Mouse (Mus musculus): ENCODE data around the gene Tmem150c. TPM values are rescaled to one million over a fixed set of nuclear protein-coding genes. Genes with fewer than 3 reads are reported as not detected.

The Tmem150c gene
- total and polyA plus RNA-seq, 2 experiments = 0.07 TPM; not detected in 1

- peak; percentile 87 for DNase-seq (ENCODE audit: extremely low read depth, low read depth, low spot score)
- Histone ChIP-seq H3K27ac (replicated peaks; ENCODE audit: insufficient read depth, low read depth, low read length) (no peak overlapping the region), H3K79me2 (ENCODE audit: control insufficient read depth, insufficient read depth, low read length) (peaks cover 19% of the 10 kb centered on the region; the same call in 1 of the 2 replicates), H3K4me3 (ENCODE audit: insufficient read depth, low read depth, low read length) (peak overlapping the region; percentile 24; the same call in 1 of the 2 replicates), H3K9ac (ENCODE audit: low read depth, low read length) (peak overlapping the region; percentile 3; the same call in 1 of the 2 replicates), H3K36me3 (ENCODE audit: control insufficient read depth, insufficient read depth, low read length) (peaks cover 33% of the 10 kb centered on the region), H3K27me3 (ENCODE audit: control insufficient read depth, insufficient read depth, low read length) (no peaks in the 10 kb centered on the region), H3K4me1 (ENCODE audit: control insufficient read depth, insufficient read depth, low read length) (peaks cover 3% of the 10 kb centered on the region; the same call in 1 of the 2 replicates)
- 5% methylated on average over 7 of the region's 7 CpGs for WGBS
- TF ChIP-seq CTCF (IDR thresholded peaks at IDR 0.05; ENCODE audit: low read depth, low read length) = no peak
Observed at GRCm38 (mm10) chr5:100036681-100037080, 122.9 kb downstream of the Tmem150c start.

- peaks cover 19% of the 10 kb centered on the region; the same call in 1 of the 2 replicates for H3K79me2 ChIP-seq (ENCODE audit: control insufficient read depth, insufficient read depth, low read length)
- no peak overlapping the region for H3K27ac ChIP-seq (replicated peaks; ENCODE audit: insufficient read depth, low read depth, low read length)
- H3K4me3 ChIP-seq (ENCODE audit: insufficient read depth, low read depth, low read length) = no peak overlapping the region
- H3K9ac ChIP-seq (ENCODE audit: low read depth, low read length) = no peak overlapping the region
- H3K36me3 ChIP-seq (ENCODE audit: control insufficient read depth, insufficient read depth, low read length) = peaks cover 33% of the 10 kb centered on the region
- no peak for DNase-seq (ENCODE audit: extremely low read depth, low read depth, low spot score)
- TF ChIP-seq POLR2A (IDR thresholded peaks at IDR 0.05; ENCODE audit: extremely low read depth, insufficient read depth, low read length) (no peak), CTCF (IDR thresholded peaks at IDR 0.05; ENCODE audit: low read depth, low read length) (no peak)
- WGBS = 45% methylated on average over 7 of the region's 7 CpGs
- H3K4me1 ChIP-seq (ENCODE audit: control insufficient read depth, insufficient read depth, low read length) = peaks cover 3% of the 10 kb centered on the region; the same call in 1 of the 2 replicates
- H3K27me3 ChIP-seq (ENCODE audit: control insufficient read depth, insufficient read depth, low read length) = no peaks in the 10 kb centered on the region
Observed at GRCm38 (mm10) chr5:100035950-100036349, 123.7 kb downstream of the Tmem150c start.

DNA sequence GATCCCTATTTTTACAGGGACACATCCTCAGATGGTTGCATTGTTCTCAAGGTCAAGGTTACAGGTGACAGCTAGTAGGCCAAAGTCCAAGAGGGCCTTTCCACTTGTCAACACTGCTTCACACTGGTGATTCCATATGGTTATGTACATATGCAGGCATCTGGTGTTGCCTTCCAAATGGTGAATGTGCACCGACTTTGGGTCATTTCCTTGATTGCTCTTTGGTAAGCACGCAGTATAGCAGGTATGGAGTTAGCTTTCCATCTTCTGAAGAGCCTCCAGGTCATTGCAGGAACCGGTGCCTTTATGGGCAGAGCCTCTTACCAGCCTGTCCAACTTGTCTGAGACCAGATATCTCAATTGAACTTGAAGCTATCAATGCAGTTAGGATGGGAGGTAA, 127.0 kb downstream of the Tmem150c start:
- H3K36me3 ChIP-seq (ENCODE audit: control insufficient read depth, insufficient read depth, low read length) = peaks cover 33% of the 10 kb centered on the region

GRCm38 (mm10) chr5:100032107-100032506, 127.5 kb downstream of the Tmem150c start:
- WGBS = 98% methylated on average over 2 of the region's 2 CpGs

More for the DNA sequence above, 127.0 kb downstream of the Tmem150c start:
- 75% methylated on average over 3 of the region's 3 CpGs for WGBS
- no peaks in the 10 kb centered on the region for H3K27me3 ChIP-seq (ENCODE audit: control insufficient read depth, insufficient read depth, low read length)
- H3K4me1 ChIP-seq (ENCODE audit: control insufficient read depth, insufficient read depth, low read length) = peaks cover 3% of the 10 kb centered on the region; the same call in 1 of the 2 replicates
- TF ChIP-seq POLR2A (IDR thresholded peaks at IDR 0.05; ENCODE audit: extremely low read depth, insufficient read depth, low read length) (no peak), CTCF (IDR thresholded peaks at IDR 0.05; ENCODE audit: low read depth, low read length) (no peak)
- no peak overlapping the region for H3K27ac ChIP-seq (replicated peaks; ENCODE audit: insufficient read depth, low read depth, low read length)
- DNase-seq (ENCODE audit: extremely low read depth, low read depth, low spot score) = no peak
- H3K9ac ChIP-seq (ENCODE audit: low read depth, low read length) = no peak overlapping the region
- H3K4me3 ChIP-seq (ENCODE audit: insufficient read depth, low read depth, low read length) = no peak overlapping the region
- H3K79me2 ChIP-seq (ENCODE audit: control insufficient read depth, insufficient read depth, low read length) = peaks cover 5% of the 10 kb centered on the region; the same call in 1 of the 2 replicates

DNA sequence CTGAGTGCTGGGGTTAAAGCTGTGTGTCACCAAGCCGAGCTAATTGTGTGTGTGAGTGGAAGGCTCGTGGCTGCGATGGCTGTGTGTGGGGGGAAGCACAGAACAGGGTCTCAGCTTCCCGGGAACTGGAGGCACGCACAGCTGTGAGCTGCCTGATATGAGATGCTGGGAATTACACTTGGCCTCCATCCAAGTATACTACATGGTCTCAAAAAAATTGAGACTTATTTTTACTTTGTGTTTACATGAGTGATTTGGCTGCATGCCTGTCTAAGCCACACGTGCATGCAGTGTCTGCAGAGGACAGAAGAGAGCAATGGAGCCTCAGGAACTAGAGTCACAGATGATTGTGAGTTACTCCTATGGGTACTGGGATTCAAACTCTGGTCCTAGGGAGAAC, 129.5 kb downstream of the Tmem150c start:
- 55% methylated on average over 6 of the region's 6 CpGs for WGBS
- no peak for DNase-seq (ENCODE audit: extremely low read depth, low read depth, low spot score)
- TF ChIP-seq CTCF (IDR thresholded peaks at IDR 0.05; ENCODE audit: low read depth, low read length) (no peak), POLR2A (IDR thresholded peaks at IDR 0.05; ENCODE audit: extremely low read depth, insufficient read depth, low read length) (no peak)
- Histone ChIP-seq H3K79me2 (ENCODE audit: control insufficient read depth, insufficient read depth, low read length) (no peaks in the 10 kb centered on the region), H3K4me3 (ENCODE audit: insufficient read depth, low read depth, low read length) (no peak overlapping the region), H3K9ac (ENCODE audit: low read depth, low read length) (no peak overlapping the region), H3K27me3 (ENCODE audit: control insufficient read depth, insufficient read depth, low read length) (no peaks in the 10 kb centered on the region), H3K4me1 (ENCODE audit: control insufficient read depth, insufficient read depth, low read length) (no peaks in the 10 kb centered on the region), H3K27ac (replicated peaks; ENCODE audit: insufficient read depth, low read depth, low read length) (no peak overlapping the region), H3K36me3 (ENCODE audit: control insufficient read depth, insufficient read depth, low read length) (peaks cover 22% of the 10 kb centered on the region)

More at GRCm38 (mm10) chr5:100032107-100032506, 127.5 kb downstream of the Tmem150c start:
- TF ChIP-seq POLR2A (IDR thresholded peaks at IDR 0.05; ENCODE audit: extremely low read depth, insufficient read depth, low read length) = no peak
- no peak for TF ChIP-seq CTCF (IDR thresholded peaks at IDR 0.05; ENCODE audit: low read depth, low read length)
- no peak overlapping the region for H3K9ac ChIP-seq (ENCODE audit: low read depth, low read length)
- H3K27me3 ChIP-seq (ENCODE audit: control insufficient read depth, insufficient read depth, low read length) = no peaks in the 10 kb centered on the region
- no peak overlapping the region for H3K27ac ChIP-seq (replicated peaks; ENCODE audit: insufficient read depth, low read depth, low read length)
- peaks cover 3% of the 10 kb centered on the region; the same call in 1 of the 2 replicates for H3K79me2 ChIP-seq (ENCODE audit: control insufficient read depth, insufficient read depth, low read length)
- H3K4me1 ChIP-seq (ENCODE audit: control insufficient read depth, insufficient read depth, low read length) = peaks cover 3% of the 10 kb centered on the region; the same call in 1 of the 2 replicates
- H3K4me3 ChIP-seq (ENCODE audit: insufficient read depth, low read depth, low read length) = no peak overlapping the region
- H3K36me3 ChIP-seq (ENCODE audit: control insufficient read depth, insufficient read depth, low read length) = peaks cover 28% of the 10 kb centered on the region
- DNase-seq (ENCODE audit: extremely low read depth, low read depth, low spot score) = no peak

Other genes with a start within 250 kb of the Tmem150c start
- 9.6 and 12.6 TPM in 2 replicates for gene Hnrnpd, start 180.9 kb downstream of the Tmem150c start, total RNA-seq (2014; rRNA removed)
- 20.3 and 25.4 TPM in 2 replicates for gene Hnrnpd, start 180.9 kb downstream of the Tmem150c start, polyA plus RNA-seq (2012; rRNA removed)
- gene 4930524J08Rik, start 180.7 kb downstream of the Tmem150c start, total RNA-seq (2014; rRNA removed) = 0.67 TPM in 1 of 2 replicates, not detected in the other
- 0.67 and 0.82 TPM in 2 replicates for gene 4930524J08Rik, start 180.7 kb downstream of the Tmem150c start, polyA plus RNA-seq (2012; rRNA removed)
- gene Hnrnpdl, start 120.1 kb downstream of the Tmem150c start, total RNA-seq (2014; rRNA removed) = 46.9 and 51.4 TPM in 2 replicates
- 22.5 and 28.9 TPM in 2 replicates for gene Hnrnpdl, start 120.1 kb downstream of the Tmem150c start, polyA plus RNA-seq (2012; rRNA removed)
- gene Enoph1, start 119.8 kb downstream of the Tmem150c start, total RNA-seq (2014; rRNA removed) = 5.9 and 6.2 TPM in 2 replicates
- 6.2 and 7.3 TPM in 2 replicates for gene Enoph1, start 119.8 kb downstream of the Tmem150c start, polyA plus RNA-seq (2012; rRNA removed)